Mouse (Mus musculus): Measurements from ENCODE around the gene Lkaaear1. TPM values are rescaled to one million over a fixed set of nuclear protein-coding genes. Genes with fewer than 3 reads are reported as not detected.

Gene Lkaaear1
- not detected in 2 replicates for polyA plus RNA-seq (2016; fragmentation: Nextera tagmentation; extraction: Ambion mirVana)

GRCm38 (mm10) chr2:181698241-181698640 lies at the start of gene Lkaaear1:
TSS of gene Lkaaear1 (minus strand) at chr2:181698442.
- H3K27me3 ChIP-seq (ENCODE audit: insufficient read depth, poor library complexity, severe bottlenecking) = peaks cover 27% of the 10 kb centered on the region
- peaks cover 11% of the 10 kb centered on the region for H3K4me1 ChIP-seq (replicated peaks)
- H3K27ac ChIP-seq = no peak within 1 kb of the TSS
- DNase-seq (ENCODE audit: low spot score) = no peak
- H3K4me3 ChIP-seq = no peak within 1 kb of the TSS
- H3K36me3 ChIP-seq = no peaks in the 10 kb centered on the region
- WGBS = 47% methylated on average over 5 of the region's 5 CpGs
- H3K9me3 ChIP-seq = no peaks in the 10 kb centered on the region

GRCm38 (mm10) chr2:181730051-181730450 lies 31.8 kb upstream of the Lkaaear1 start:
- H3K27ac ChIP-seq = no peak overlapping the region

GRCm38 (mm10) chr2:181727659-181728262 lies 29.5 kb upstream of the Lkaaear1 start:
- no peaks in the 10 kb centered on the region for H3K27me3 ChIP-seq (ENCODE audit: insufficient read depth, poor library complexity, severe bottlenecking)
- DNase-seq (ENCODE audit: low spot score) = no peak
- H3K4me3 ChIP-seq = no peak overlapping the region
- peak overlapping the region; percentile 30 for H3K27ac ChIP-seq
- WGBS = 56% methylated on average over 9 of the region's 9 CpGs
- no peaks in the 10 kb centered on the region for H3K9me3 ChIP-seq
- no peaks in the 10 kb centered on the region for H3K36me3 ChIP-seq
- peaks cover 10% of the 10 kb centered on the region for H3K4me1 ChIP-seq (replicated peaks)

More at GRCm38 (mm10) chr2:181730051-181730450, 31.8 kb upstream of the Lkaaear1 start:
- no peak for DNase-seq (ENCODE audit: low spot score)
- H3K4me3 ChIP-seq = no peak overlapping the region
- 75% methylated on average over 3 of the region's 3 CpGs for WGBS
- H3K36me3 ChIP-seq = no peaks in the 10 kb centered on the region
- peaks cover 10% of the 10 kb centered on the region for H3K4me1 ChIP-seq (replicated peaks)
- no peaks in the 10 kb centered on the region for H3K27me3 ChIP-seq (ENCODE audit: insufficient read depth, poor library complexity, severe bottlenecking)
- no peaks in the 10 kb centered on the region for H3K9me3 ChIP-seq

- Histone ChIP-seq H3K9me3 (no peaks in the 10 kb centered on the region), H3K27me3 (ENCODE audit: insufficient read depth, poor library complexity, severe bottlenecking) (no peaks in the 10 kb centered on the region), H3K27ac (no peak overlapping the region), H3K36me3 (peaks cover 5% of the 10 kb centered on the region; the same call in 1 of the 2 replicates), H3K4me1 (replicated peaks) (no peaks in the 10 kb centered on the region), H3K4me3 (no peak overlapping the region)
- 12% methylated on average over 3 of the region's 3 CpGs for WGBS
- peak; percentile 61 for DNase-seq (ENCODE audit: low spot score)
These were observed 24.0 kb upstream of the Lkaaear1 start for GRCm38 (mm10) chr2:181722213-181722612.

- H3K4me3 ChIP-seq = no peak overlapping the region
- H3K36me3 ChIP-seq = peaks cover 5% of the 10 kb centered on the region; the same call in 1 of the 2 replicates
- no peaks in the 10 kb centered on the region for H3K27me3 ChIP-seq (ENCODE audit: insufficient read depth, poor library complexity, severe bottlenecking)
- no peaks in the 10 kb centered on the region for H3K9me3 ChIP-seq
- no peak for DNase-seq (ENCODE audit: low spot score)
- H3K27ac ChIP-seq = no peak overlapping the region
- H3K4me1 ChIP-seq (replicated peaks) = no peaks in the 10 kb centered on the region
These were observed 23.0 kb upstream of the Lkaaear1 start for GRCm38 (mm10) chr2:181721200-181721599.

GRCm38 (mm10) chr2:181720061-181720460 lies 21.8 kb upstream of the Lkaaear1 start:
- Histone ChIP-seq H3K4me1 (replicated peaks) (peaks cover 8% of the 10 kb centered on the region), H3K27ac (no peak overlapping the region), H3K36me3 (peaks cover 5% of the 10 kb centered on the region; the same call in 1 of the 2 replicates), H3K9me3 (no peaks in the 10 kb centered on the region), H3K4me3 (no peak overlapping the region), H3K27me3 (ENCODE audit: insufficient read depth, poor library complexity, severe bottlenecking) (no peaks in the 10 kb centered on the region)
- 28% methylated on average over 3 of the region's 3 CpGs for WGBS
- DNase-seq (ENCODE audit: low spot score) = no peak

- no peak for DNase-seq (ENCODE audit: low spot score)
- Histone ChIP-seq H3K36me3 (peaks cover 5% of the 10 kb centered on the region; the same call in 1 of the 2 replicates), H3K4me1 (replicated peaks) (peaks cover 28% of the 10 kb centered on the region), H3K27me3 (ENCODE audit: insufficient read depth, poor library complexity, severe bottlenecking) (no peaks in the 10 kb centered on the region), H3K4me3 (no peak overlapping the region), H3K27ac (no peak overlapping the region), H3K9me3 (no peaks in the 10 kb centered on the region)
- WGBS = 83% methylated on average over 3 of the region's 3 CpGs
These were observed 18.7 kb upstream of the Lkaaear1 start for GRCm38 (mm10) chr2:181716991-181717390.

GRCm38 (mm10) chr2:181715382-181715781 lies 17.1 kb upstream of the Lkaaear1 start:
- Histone ChIP-seq H3K27me3 (ENCODE audit: insufficient read depth, poor library complexity, severe bottlenecking) (no peaks in the 10 kb centered on the region), H3K4me1 (replicated peaks) (peaks cover 28% of the 10 kb centered on the region), H3K27ac (peak overlapping the region; percentile 85), H3K9me3 (no peaks in the 10 kb centered on the region), H3K36me3 (peaks cover 5% of the 10 kb centered on the region; the same call in 1 of the 2 replicates), H3K4me3 (peak overlapping the region; percentile 48)
- no peak for DNase-seq (ENCODE audit: low spot score)
- WGBS = 68% methylated on average over 3 of the region's 3 CpGs

GRCm38 (mm10) chr2:181714903-181715326 lies 16.7 kb upstream of the Lkaaear1 start, which contains the start of gene Oprl1:
TSS of gene Oprl1 (plus strand) at chr2:181715016.
- peak within 1 kb of the TSS; percentile 85 for H3K27ac ChIP-seq
- DNase-seq (ENCODE audit: low spot score) = peak; percentile 53
- H3K27me3 ChIP-seq (ENCODE audit: insufficient read depth, poor library complexity, severe bottlenecking) = no peaks in the 10 kb centered on the region
- H3K4me1 ChIP-seq (replicated peaks) = peaks cover 28% of the 10 kb centered on the region
- WGBS = 1% methylated on average over 7 of the region's 7 CpGs
- peaks cover 5% of the 10 kb centered on the region; the same call in 1 of the 2 replicates for H3K36me3 ChIP-seq
- peak within 1 kb of the TSS; percentile 48 for H3K4me3 ChIP-seq
- no peaks in the 10 kb centered on the region for H3K9me3 ChIP-seq

- 63% methylated on average over 1 of the region's 1 CpGs for WGBS
- Histone ChIP-seq H3K4me3 (no peak overlapping the region), H3K36me3 (no peaks in the 10 kb centered on the region), H3K27ac (peak overlapping the region; percentile 40; the same call in 1 of the 2 replicates), H3K4me1 (replicated peaks) (peaks cover 28% of the 10 kb centered on the region), H3K9me3 (no peaks in the 10 kb centered on the region), H3K27me3 (ENCODE audit: insufficient read depth, poor library complexity, severe bottlenecking) (no peaks in the 10 kb centered on the region)
- DNase-seq (ENCODE audit: low spot score) = no peak
These were observed 15.5 kb upstream of the Lkaaear1 start for GRCm38 (mm10) chr2:181713749-181714148.

- no peak overlapping the region for H3K27ac ChIP-seq
These were observed 8.4 kb upstream of the Lkaaear1 start for GRCm38 (mm10) chr2:181706668-181707067.

GRCm38 (mm10) chr2:181696801-181697420 lies 1.3 kb downstream of the Lkaaear1 start:
- H3K9me3 ChIP-seq = no peaks in the 10 kb centered on the region
- 71% methylated on average over 33 of the region's 33 CpGs for WGBS

More at GRCm38 (mm10) chr2:181706668-181707067, 8.4 kb upstream of the Lkaaear1 start:
- H3K4me3 ChIP-seq = no peak overlapping the region
- H3K36me3 ChIP-seq = no peaks in the 10 kb centered on the region
- no peaks in the 10 kb centered on the region for H3K9me3 ChIP-seq
- no peak for DNase-seq (ENCODE audit: low spot score)
- no peaks in the 10 kb centered on the region for H3K27me3 ChIP-seq (ENCODE audit: insufficient read depth, poor library complexity, severe bottlenecking)
- no peaks in the 10 kb centered on the region for H3K4me1 ChIP-seq (replicated peaks)
- WGBS = 51% methylated on average over 4 of the region's 4 CpGs

GRCm38 (mm10) chr2:181695776-181696175 lies 2.5 kb downstream of the Lkaaear1 start:
- Histone ChIP-seq H3K27ac (no peak overlapping the region), H3K4me3 (no peak overlapping the region), H3K9me3 (no peaks in the 10 kb centered on the region), H3K27me3 (ENCODE audit: insufficient read depth, poor library complexity, severe bottlenecking) (peaks cover 27% of the 10 kb centered on the region), H3K36me3 (peaks cover 4% of the 10 kb centered on the region), H3K4me1 (replicated peaks) (peaks cover 23% of the 10 kb centered on the region)
- DNase-seq (ENCODE audit: low spot score) = no peak
- WGBS = 76% methylated on average over 1 of the region's 1 CpGs

More at GRCm38 (mm10) chr2:181696801-181697420, 1.3 kb downstream of the Lkaaear1 start:
- H3K36me3 ChIP-seq = no peaks in the 10 kb centered on the region
- no peak overlapping the region for H3K27ac ChIP-seq
- H3K27me3 ChIP-seq (ENCODE audit: insufficient read depth, poor library complexity, severe bottlenecking) = peaks cover 27% of the 10 kb centered on the region
- no peak overlapping the region for H3K4me3 ChIP-seq
- peaks cover 23% of the 10 kb centered on the region for H3K4me1 ChIP-seq (replicated peaks)
- DNase-seq (ENCODE audit: low spot score) = no peak
